Mouse (Mus musculus) MEL (cell line): ENCODE measurements at regions not wholly inside any gene's neighbourhood (a gene's known extent, or its start where the extent isn't known, plus 50 kb on each side); places are given as distances from the start of the nearest gene placed in this dataset.

Experiments used
- DNase-seq: peaks from one replicate; pipeline ENCODE4 v3.0.0; 2011; ENCODE audit warnings: low read depth, low spot score
- H3K27ac ChIP-seq: 2 replicates; pipeline ENCODE4 v1.5.1; 2012; ENCODE audit warnings: low read depth, mild to moderate bottlenecking, control low read depth, low read length, moderate library complexity; ENCODE audit not compliant: control insufficient read depth
- H3K27me3 ChIP-seq, 2 experiments: fragments of 150-350 bp in 1 of 2; sonication (generic) in 1 of 2; 2 replicates each; pipeline ENCODE4 v1.6.1; 2012; ENCODE audit warnings: low read length in 2 of 2, mild to moderate bottlenecking in 2 of 2, improper control_type of control experiment in 1 of 2, moderate library complexity in 1 of 2; ENCODE audit not compliant: insufficient read depth in 2 of 2, control insufficient read depth in 1 of 2
- H3K36me3 ChIP-seq, 2 experiments: 2 replicates each; pipeline ENCODE4 v1.6.1; 2012 to 2014; ENCODE audit warnings: low read length in 2 of 2, improper control_type of control experiment in 1 of 2, inconsistent platforms in 1 of 2, mild to moderate bottlenecking in 1 of 2; ENCODE audit not compliant: insufficient read depth in 2 of 2, control insufficient read depth in 1 of 2
- H3K4me1 ChIP-seq, 2 experiments: fragments of 150-350 bp in 1 of 2; sonication (generic) in 1 of 2; 2 replicates each; pipeline ENCODE4 v1.6.1; 2012; ENCODE audit warnings: low read length in 2 of 2, improper control_type of control experiment in 1 of 2, mild to moderate bottlenecking in 1 of 2; ENCODE audit not compliant: insufficient read depth in 2 of 2, control insufficient read depth in 1 of 2
- H3K4me3 ChIP-seq, 2 experiments: fragments of 150-350 bp in 1 of 2; sonication (generic) in 1 of 2; 2 replicates each; pipeline ENCODE4 v1.5.1; 2012; ENCODE audit warnings: low read depth in 2 of 2, low read length in 2 of 2, mild to moderate bottlenecking in 2 of 2, moderate library complexity in 2 of 2, control low read depth in 1 of 2, improper control_type of control experiment in 1 of 2; ENCODE audit not compliant: control insufficient read depth in 1 of 2, insufficient read depth in 1 of 2
- H3K79me2 ChIP-seq: 2 replicates; pipeline ENCODE4 v1.6.1; 2012; ENCODE audit warnings: mild to moderate bottlenecking, low read length, moderate library complexity; ENCODE audit not compliant: control insufficient read depth, poor library complexity, insufficient read depth
- H3K9ac ChIP-seq: 2 replicates; pipeline ENCODE4 v1.6.1; 2012; ENCODE audit warnings: low read depth, mild to moderate bottlenecking, control low read depth, low read length, moderate library complexity; ENCODE audit not compliant: control insufficient read depth, poor library complexity, severe bottlenecking
- H3K9me3 ChIP-seq: fragments of 150-350 bp; sonication (generic); replicated peaks from 2 replicates; pipeline ENCODE4 v1.6.1; 2012; ENCODE audit warnings: mild to moderate bottlenecking, low read length, improper control_type of control experiment, moderate library complexity; ENCODE audit not compliant: insufficient read depth
- CHD2 ChIP-seq: IDR thresholded peaks from 2 replicates; pipeline ENCODE4 v1.6.1; 2011; ENCODE audit warnings: low read length, improper control_type of control experiment
- ELF1 ChIP-seq: IDR thresholded peaks from 2 replicates; pipeline ENCODE4 v1.6.1; 2014; ENCODE audit warnings: low read depth, mild to moderate bottlenecking, inconsistent platforms, low read length, improper control_type of control experiment, moderate library complexity
- EP300 ChIP-seq, 2 experiments: IDR thresholded peaks; 2 replicates each; pipeline ENCODE4 v1.6.1; 2011; ENCODE audit warnings: improper control_type of control experiment in 2 of 2, low read length in 2 of 2, low read depth in 1 of 2, mild to moderate bottlenecking in 1 of 2
- GABPA ChIP-seq: IDR thresholded peaks from 2 replicates; pipeline ENCODE4 v1.6.1; 2012; ENCODE audit warnings: low read depth, mild to moderate bottlenecking, inconsistent platforms, low read length, improper control_type of control experiment, moderate library complexity
- GATA1 ChIP-seq: IDR thresholded peaks from 2 replicates; pipeline ENCODE4 v1.6.1; 2011; ENCODE audit warnings: low read depth, low read length, improper control_type of control experiment
- JUND ChIP-seq: IDR thresholded peaks from 2 replicates; pipeline ENCODE4 v1.6.1; 2011; ENCODE audit warnings: low read depth, mild to moderate bottlenecking, improper control_type of control experiment, low read length
- KAT2A ChIP-seq: conservative IDR thresholded peaks from 2 replicates; pipeline ENCODE4 v1.6.1; 2012; ENCODE audit warnings: low read depth, low read length, improper control_type of control experiment, inconsistent platforms
- MAZ ChIP-seq: IDR thresholded peaks from 2 replicates; pipeline ENCODE4 v1.6.1; 2012; ENCODE audit warnings: low read depth, mild to moderate bottlenecking, inconsistent platforms, low read length, improper control_type of control experiment
- MXI1 ChIP-seq: IDR thresholded peaks from 2 replicates; pipeline ENCODE4 v1.6.1; 2011; ENCODE audit warnings: mild to moderate bottlenecking, low read depth, low read length, improper control_type of control experiment
- NELFE ChIP-seq: IDR thresholded peaks from 2 replicates; pipeline ENCODE4 v1.6.1; 2011; ENCODE audit warnings: low read depth, low read length, improper control_type of control experiment
- NRF1 ChIP-seq: IDR thresholded peaks from 2 replicates; pipeline ENCODE4 v1.6.1; 2014; ENCODE audit warnings: low read depth, mild to moderate bottlenecking, inconsistent platforms, low read length, improper control_type of control experiment, moderate library complexity; ENCODE audit not compliant: poor library complexity, insufficient read depth, severe bottlenecking
- POLR2A ChIP-seq, 2 experiments: IDR thresholded peaks; 2 replicates each; pipeline ENCODE4 v1.6.1; 2011 to 2012; ENCODE audit warnings: low read length in 2 of 2, mild to moderate bottlenecking in 2 of 2, control low read depth in 1 of 2, improper control_type of control experiment in 1 of 2, low read depth in 1 of 2, moderate library complexity in 1 of 2; ENCODE audit not compliant: control insufficient read depth in 1 of 2, insufficient read depth in 1 of 2, poor library complexity in 1 of 2
- POLR2AphosphoS2 ChIP-seq: IDR thresholded peaks from 2 replicates; pipeline ENCODE4 v1.6.1; 2011; ENCODE audit warnings: low read length, improper control_type of control experiment
- RCOR1 ChIP-seq: IDR thresholded peaks from 2 replicates; pipeline ENCODE4 v1.6.1; 2012; ENCODE audit warnings: low read depth, mild to moderate bottlenecking, inconsistent platforms, low read length, improper control_type of control experiment
- SIN3A ChIP-seq: IDR thresholded peaks from 2 replicates; pipeline ENCODE4 v1.6.1; 2012; ENCODE audit warnings: low read length, improper control_type of control experiment, inconsistent platforms
- SMC3 ChIP-seq: IDR thresholded peaks from 2 replicates; pipeline ENCODE4 v1.6.1; 2011; ENCODE audit warnings: low read depth, low read length, improper control_type of control experiment
- TAL1 ChIP-seq: IDR thresholded peaks from 2 replicates; pipeline ENCODE4 v1.6.1; 2012; ENCODE audit warnings: mild to moderate bottlenecking, inconsistent platforms, low read length, moderate library complexity, mixed read lengths
- TCF12 ChIP-seq: IDR thresholded peaks from 2 replicates; pipeline ENCODE4 v1.6.1; 2014; ENCODE audit warnings: low read depth, mild to moderate bottlenecking, inconsistent platforms, low read length, improper control_type of control experiment, moderate library complexity
- UBTF ChIP-seq: IDR thresholded peaks from 2 replicates; pipeline ENCODE4 v1.6.1; 2012; ENCODE audit warnings: low read depth, mild to moderate bottlenecking, inconsistent platforms, low read length, improper control_type of control experiment, moderate library complexity, borderline replicate concordance; ENCODE audit not compliant: insufficient read depth
- ZC3H11A ChIP-seq: IDR thresholded peaks from 2 replicates; pipeline ENCODE4 v1.6.1; 2012; ENCODE audit warnings: low read depth, mild to moderate bottlenecking, inconsistent platforms, low read length, improper control_type of control experiment
- ZKSCAN1 ChIP-seq: IDR thresholded peaks from 2 replicates; pipeline ENCODE4 v1.6.1; 2012; ENCODE audit warnings: low read depth, mild to moderate bottlenecking, inconsistent platforms, low read length, improper control_type of control experiment, moderate library complexity
- ZNF384 ChIP-seq: IDR thresholded peaks from 2 replicates; pipeline ENCODE4 v1.6.1; 2012; ENCODE audit warnings: low read depth, mild to moderate bottlenecking, inconsistent platforms, low read length, improper control_type of control experiment

DNA sequence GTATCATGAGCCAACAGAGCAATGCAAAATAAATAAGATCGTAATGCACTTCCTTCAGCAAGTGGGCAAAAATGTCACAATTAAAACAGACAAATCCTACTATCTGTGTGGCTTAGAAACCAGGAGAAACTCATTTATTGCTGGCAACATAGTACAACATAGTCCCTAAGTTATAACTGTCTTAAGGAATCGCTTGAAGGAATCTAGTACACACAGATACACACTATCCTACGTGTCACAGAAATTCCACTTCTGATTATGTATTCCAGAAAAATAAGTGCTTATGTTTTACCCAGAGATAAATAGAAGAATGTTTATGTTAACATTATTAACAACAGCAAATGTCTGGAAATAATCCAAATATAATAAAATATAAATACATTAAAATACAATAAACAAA is 457.9 kb downstream of the Etnk1 start:
- Histone ChIP-seq H3K4me3 (no peak overlapping the region), H3K4me1 (no peaks in the 10 kb centered on the region), H3K36me3 (no peaks in the 10 kb centered on the region), H3K27ac (no peak overlapping the region), H3K27me3 (no peaks in the 10 kb centered on the region), H3K9me3 (no peaks in the 10 kb centered on the region), H3K9ac (no peak overlapping the region), H3K79me2 (no peaks in the 10 kb centered on the region)
- TF ChIP-seq ZNF384 = no peak
- no peak for TF ChIP-seq UBTF
- no peak for TF ChIP-seq TCF12
- no peak for TF ChIP-seq NELFE
- no peak for TF ChIP-seq NRF1
- no peak for TF ChIP-seq GABPA
- no peak for TF ChIP-seq ELF1
- TF ChIP-seq POLR2A (IDR thresholded peaks at IDR 0.05; ENCODE audit: control insufficient read depth in 1 of 2, insufficient read depth in 1 of 2, low read depth in 1 of 2, low read length in 2 of 2, poor library complexity in 1 of 2) = no peak
- no peak for TF ChIP-seq MAZ
- no peak for TF ChIP-seq GATA1
- TF ChIP-seq EP300 (IDR thresholded peaks at IDR 0.05; ENCODE audit: low read depth in 1 of 2, low read length in 2 of 2) = no peak
- TF ChIP-seq SMC3 = no peak
- no peak for TF ChIP-seq RCOR1
- no peak for TF ChIP-seq POLR2AphosphoS2
- no peak for TF ChIP-seq MXI1
- no peak for TF ChIP-seq JUND
- TF ChIP-seq ZC3H11A = no peak
- TF ChIP-seq SIN3A = no peak
- DNase-seq = no peak

DNA sequence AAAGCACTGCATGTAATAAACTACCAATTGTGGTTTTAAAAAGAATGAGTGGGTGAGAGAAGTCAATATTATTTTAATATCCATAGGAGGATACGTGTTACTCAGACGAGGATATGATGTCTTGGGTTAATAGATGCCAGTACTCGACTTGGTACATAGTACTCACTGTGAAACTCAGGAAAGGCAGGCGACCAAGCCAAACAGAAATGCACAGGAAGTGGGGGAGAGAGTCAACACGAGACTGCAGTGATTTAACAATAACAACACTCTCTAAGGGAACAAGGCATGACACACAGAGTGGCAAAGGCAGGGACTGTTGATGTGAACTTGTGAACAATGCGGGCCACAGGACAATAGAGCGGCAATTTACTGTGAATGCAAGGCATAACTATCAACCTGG is 464.6 kb downstream of the Etnk1 start:
- H3K79me2 ChIP-seq = no peaks in the 10 kb centered on the region
- no peaks in the 10 kb centered on the region for H3K9me3 ChIP-seq
- H3K9ac ChIP-seq = no peak overlapping the region
- H3K27ac ChIP-seq = no peak overlapping the region
- no peaks in the 10 kb centered on the region for H3K36me3 ChIP-seq
- no peak for TF ChIP-seq KAT2A
- TF ChIP-seq POLR2A (IDR thresholded peaks at IDR 0.05; ENCODE audit: control insufficient read depth in 1 of 2, insufficient read depth in 1 of 2, low read depth in 1 of 2, low read length in 2 of 2, poor library complexity in 1 of 2) = no peak
- no peak for TF ChIP-seq ELF1
- TF ChIP-seq MXI1 = no peak
- TF ChIP-seq ZKSCAN1 = no peak
- TF ChIP-seq TCF12 = no peak
- no peak for TF ChIP-seq TAL1
- no peak for TF ChIP-seq CHD2
- TF ChIP-seq NRF1 = no peak
- no peak for TF ChIP-seq UBTF
- H3K4me1 ChIP-seq = no peaks in the 10 kb centered on the region
- no peaks in the 10 kb centered on the region for H3K27me3 ChIP-seq
- no peak for DNase-seq
- H3K4me3 ChIP-seq = no peak overlapping the region
